Mouse (Mus musculus) CH12.LX (cell line): Measurements from ENCODE around the gene Engase. TPM values are rescaled to one million over a fixed set of nuclear protein-coding genes. Genes with fewer than 3 reads are reported as not detected.

Experiments used
- DNase-seq: peaks from one replicate; pipeline ENCODE4 v3.0.0-alpha.2; 2013; ENCODE audit errors: extremely low read depth
- H3K27ac ChIP-seq: 2 replicates; pipeline ENCODE4 v1.5.1; 2012; ENCODE audit warnings: low read depth, mild to moderate bottlenecking, control low read depth, moderate library complexity; ENCODE audit not compliant: insufficient read depth
- H3K27me3 ChIP-seq: replicated peaks from 2 replicates; pipeline ENCODE3; 2012; ENCODE audit warnings: inconsistent platforms
- H3K36me3 ChIP-seq, 2 experiments: replicated peaks in 1 of 2; 2 replicates each; pipeline versions ENCODE3 to v1.6.1; 2012; ENCODE audit warnings: inconsistent platforms in 1 of 2, low read length in 1 of 2, mild to moderate bottlenecking in 1 of 2, mixed read lengths in 1 of 2, moderate library complexity in 1 of 2; ENCODE audit not compliant: control insufficient read depth in 1 of 2, insufficient read depth in 1 of 2
- H3K4me1 ChIP-seq, 2 experiments: 2 replicates each; pipeline ENCODE4 v1.6.1; 2012; ENCODE audit warnings: inconsistent platforms in 1 of 2, moderate library complexity in 1 of 2; ENCODE audit not compliant: insufficient read depth in 2 of 2, control insufficient read depth in 1 of 2
- H3K4me2 ChIP-seq: 2 replicates; pipeline ENCODE4 v1.6.1; 2012; ENCODE audit warnings: low read depth, mild to moderate bottlenecking, control low read depth; ENCODE audit not compliant: poor library complexity, insufficient read depth, severe bottlenecking
- H3K4me3 ChIP-seq, 3 experiments: fragments of 150-350 bp in 1 of 3; sonication (generic) in 1 of 3; replicated peaks in 1 of 3; 2 replicates each; pipeline versions ENCODE3 to v1.5.1; 2011 to 2012; ENCODE audit warnings: low read depth in 2 of 3, low read length in 2 of 3, mild to moderate bottlenecking in 2 of 3, moderate library complexity in 2 of 3, control low read depth in 1 of 3, improper control_type of control experiment in 1 of 3, inconsistent platforms in 1 of 3, mixed read lengths in 1 of 3; ENCODE audit not compliant: poor library complexity in 1 of 3
- H3K79me2 ChIP-seq: replicated peaks from 2 replicates; pipeline ENCODE4 v1.6.1; 2012; ENCODE audit warnings: mild to moderate bottlenecking, moderate library complexity; ENCODE audit not compliant: control insufficient read depth, poor library complexity, insufficient read depth, severe bottlenecking; ENCODE audit errors: extremely low read depth
- H3K9ac ChIP-seq: 2 replicates; pipeline ENCODE4 v1.6.1; 2012; ENCODE audit warnings: low read depth, mild to moderate bottlenecking, control low read depth, moderate library complexity; ENCODE audit not compliant: insufficient read depth
- H3K9me3 ChIP-seq: replicated peaks from 2 replicates; pipeline ENCODE3; 2012; ENCODE audit warnings: low read length, inconsistent platforms, mixed read lengths
- BHLHE40 ChIP-seq: IDR thresholded peaks from 2 replicates; pipeline ENCODE4 v1.6.1; 2011; ENCODE audit warnings: mild to moderate bottlenecking, low read depth, low read length, improper control_type of control experiment
- CHD2 ChIP-seq: IDR thresholded peaks from 2 replicates; pipeline ENCODE4 v1.6.1; 2011; ENCODE audit warnings: low read length, improper control_type of control experiment
- ELF1 ChIP-seq: IDR thresholded peaks from 2 replicates; pipeline ENCODE4 v1.6.1; 2014; ENCODE audit warnings: low read depth, mild to moderate bottlenecking, inconsistent platforms, low read length, improper control_type of control experiment
- GABPA ChIP-seq: IDR thresholded peaks from 2 replicates; pipeline ENCODE4 v1.6.1; 2012; ENCODE audit warnings: low read depth, low read length, improper control_type of control experiment, inconsistent platforms; ENCODE audit not compliant: insufficient replicate concordance
- HCFC1 ChIP-seq: IDR thresholded peaks from 2 replicates; pipeline ENCODE4 v1.6.1; 2012; ENCODE audit warnings: low read depth, mild to moderate bottlenecking, inconsistent platforms, low read length, improper control_type of control experiment
- IRF4 ChIP-seq: IDR thresholded peaks from 2 replicates; pipeline ENCODE4 v1.6.1; 2014; ENCODE audit warnings: low read depth, mild to moderate bottlenecking, inconsistent platforms, low read length, improper control_type of control experiment
- JUN ChIP-seq: IDR thresholded peaks from 2 replicates; pipeline ENCODE4 v1.6.1; 2011; ENCODE audit warnings: low read depth, mild to moderate bottlenecking, low read length, improper control_type of control experiment, moderate library complexity; ENCODE audit not compliant: insufficient read depth
- JUND ChIP-seq: conservative IDR thresholded peaks from 2 replicates; pipeline ENCODE4 v1.6.1; 2011; ENCODE audit warnings: low read depth, low read length, improper control_type of control experiment
- KAT2A ChIP-seq: IDR thresholded peaks from 2 replicates; pipeline ENCODE4 v1.6.1; 2012; ENCODE audit warnings: low read length, improper control_type of control experiment, inconsistent platforms; ENCODE audit not compliant: insufficient replicate concordance
- MAFK ChIP-seq: IDR thresholded peaks from 2 replicates; pipeline ENCODE4 v1.6.1; 2011; ENCODE audit warnings: low read length, improper control_type of control experiment; ENCODE audit not compliant: insufficient replicate concordance
- MAX ChIP-seq: IDR thresholded peaks from 2 replicates; pipeline ENCODE4 v1.6.1; 2011; ENCODE audit warnings: low read length, improper control_type of control experiment
- NELFE ChIP-seq: IDR thresholded peaks from 2 replicates; pipeline ENCODE4 v1.6.1; 2011; ENCODE audit warnings: low read depth, low read length, improper control_type of control experiment
- NRF1 ChIP-seq: IDR thresholded peaks from 2 replicates; pipeline ENCODE4 v1.6.1; 2014; ENCODE audit warnings: low read depth, mild to moderate bottlenecking, inconsistent platforms, low read length, improper control_type of control experiment, moderate library complexity
- RAD21 ChIP-seq: IDR thresholded peaks from 2 replicates; pipeline ENCODE4 v1.6.1; 2011; ENCODE audit warnings: low read depth, mild to moderate bottlenecking, low read length, improper control_type of control experiment, moderate library complexity
- RCOR1 ChIP-seq: conservative IDR thresholded peaks from 2 replicates; pipeline ENCODE4 v1.6.1; 2012; ENCODE audit warnings: low read depth, mild to moderate bottlenecking, inconsistent platforms, low read length, improper control_type of control experiment
- SIN3A ChIP-seq: IDR thresholded peaks from 2 replicates; pipeline ENCODE4 v1.6.1; 2012; ENCODE audit warnings: low read length, improper control_type of control experiment, inconsistent platforms
- TBP ChIP-seq: conservative IDR thresholded peaks from 2 replicates; pipeline ENCODE4 v1.6.1; 2011; ENCODE audit warnings: low read depth, low read length, improper control_type of control experiment
- ZNF384 ChIP-seq: IDR thresholded peaks from 2 replicates; pipeline ENCODE4 v1.6.1; 2012; ENCODE audit warnings: low read depth, low read length, improper control_type of control experiment, inconsistent platforms
- dilution Hi-C: fragments of 300-500 bp; cut with MboI; formaldehyde crosslinking; loops from 2 replicates; pipeline ENCODE4 v1.14.3; 2020; ENCODE audit warnings: low sequenced_read_pairs; ENCODE audit not compliant: extremely low pct_unique_long_range_greater_than_20kb, extremely low pct_ligation_motif_present
- in situ Hi-C: fragments of 300-500 bp; cut with MboI; formaldehyde crosslinking; loops from 3 replicates; pipeline ENCODE4 v1.14.3; 2019; ENCODE audit warnings: low sequenced_read_pairs, low pct_ligation_motif_present, low pct_unique_long_range_greater_than_20kb, mixed read lengths
- polyA plus RNA-seq: library from polyadenylated mRNA; unstranded; fragments of >175 nt; gene quantifications from 2 replicates; pipeline ENCODE4 v1.2.1, GENCODE M21; 2012; ENCODE audit warnings: low read depth; ENCODE audit not compliant: insufficient read length
- total RNA-seq, 2 experiments: library from RNA; depleted of rRNA; stranded (reverse); fragments of 300-350 nt in 1 of 2; fragments of >200 nt in 1 of 2; gene quantifications; 2 replicates each; pipeline ENCODE4 v1.2.3; 2012 to 2014

The Engase gene
- total and polyA plus RNA-seq, 3 experiments: 7.0 to 12.1 (median 9.7) TPM

- DNase-seq: no peak
- H3K4me1 ChIP-seq: peaks cover 0 to 4% of the 10 kb centered on the region in 2 experiments; a peak in 2 of 4 replicates
- peaks cover 27% of the 10 kb centered on the region for H3K27me3 ChIP-seq
- H3K9ac ChIP-seq: no peak overlapping the region
- H3K4me2 ChIP-seq: no peak overlapping the region
- dilution Hi-C loops: no loop called here
- in situ Hi-C loops: no loop called here
- TF ChIP-seq SIN3A (no peak), IRF4 (no peak), RCOR1 (no peak), HCFC1 (no peak)
- H3K9me3 ChIP-seq: no peaks in the 10 kb centered on the region
- H3K79me2 ChIP-seq: no peaks in the 10 kb centered on the region
- no peak overlapping the region for H3K4me3 ChIP-seq
- H3K36me3 ChIP-seq: peaks cover 33 to 53% of the 10 kb centered on the region in 2 experiments
- H3K27ac ChIP-seq: no peak overlapping the region
These were observed 11.7 kb downstream of the Engase start for GRCm38 (mm10) chr11:118488191-118488906.

GRCm38 (mm10) chr11:118488907-118489270, 12.3 kb downstream of the Engase start:
- DNase-seq: no peak
- Histone ChIP-seq H3K27ac (no peak overlapping the region), H3K79me2 (no peaks in the 10 kb centered on the region), H3K4me2 (no peak overlapping the region), H3K27me3 (peaks cover 32% of the 10 kb centered on the region), H3K4me1 (peaks cover 0 to 4% of the 10 kb centered on the region in 2 experiments; a peak in 2 of 4 replicates), H3K9me3 (no peaks in the 10 kb centered on the region), H3K9ac (no peak overlapping the region), H3K4me3 (no peak overlapping the region), H3K36me3 (peaks cover 27 to 48% of the 10 kb centered on the region in 2 experiments)
- TF ChIP-seq ZNF384 (no peak), ELF1 (no peak), MAX (no peak), TBP (no peak), JUND (no peak), RCOR1 (no peak), NELFE (no peak), MAFK (no peak), NRF1 (no peak), BHLHE40 (no peak), JUN (no peak), CHD2 (no peak), SIN3A (no peak), GABPA (no peak), IRF4 (no peak), KAT2A (no peak), RAD21 (no peak)
- dilution Hi-C loops (no loop called here), in situ Hi-C loops (no loop called here)
